Mouse (Mus musculus) brain, adult 2 months (tissue): ENCODE results near the gene Cysltr1.

ENCODE experiments used
- DNase-seq: peaks from one replicate; pipeline ENCODE4 v3.0.0; 2011; ENCODE audit warnings: low read depth, low spot score

The Cysltr1 gene

GRCm38 (mm10) chrX:106603386-106603785, at the start of gene Cysltr1:
Cysltr1 (minus strand) TSS chrX:106603679.
- peak; percentile 13 for DNase-seq

GRCm38 (mm10) chrX:106634799-106635541, 31.5 kb upstream of the Cysltr1 start:
- no peak for DNase-seq

GRCm38 (mm10) chrX:106633543-106633942, 30.1 kb upstream of the Cysltr1 start:
- peak; percentile 0 for DNase-seq

GRCm38 (mm10) chrX:106628514-106628913, 25.0 kb upstream of the Cysltr1 start:
- DNase-seq = no peak

GRCm38 (mm10) chrX:106623667-106624066, 20.2 kb upstream of the Cysltr1 start:
- no peak for DNase-seq

- DNase-seq = no peak
These were observed 19.0 kb upstream of the Cysltr1 start for GRCm38 (mm10) chrX:106622512-106622911.

- DNase-seq = no peak
These were observed 763 bp downstream of the Cysltr1 start for GRCm38 (mm10) chrX:106602574-106603258.

- DNase-seq = no peak
These were observed 7.6 kb downstream of the Cysltr1 start for GRCm38 (mm10) chrX:106595904-106596303.

- DNase-seq = no peak
These were observed 9.6 kb downstream of the Cysltr1 start for GRCm38 (mm10) chrX:106593914-106594313.

GRCm38 (mm10) chrX:106582886-106583285, 20.6 kb downstream of the Cysltr1 start, which contains the start of gene Gm5127:
Gm5127 (plus strand) TSS chrX:106583186.
- no peak for DNase-seq

GRCm38 (mm10) chrX:106582197-106582596, 21.3 kb downstream of the Cysltr1 start:
- DNase-seq = no peak

- no peak for DNase-seq
These were observed 23.1 kb downstream of the Cysltr1 start for GRCm38 (mm10) chrX:106580410-106580809.

GRCm38 (mm10) chrX:106578966-106579365, 24.5 kb downstream of the Cysltr1 start:
- DNase-seq = no peak

GRCm38 (mm10) chrX:106555457-106555856, 48.0 kb downstream of the Cysltr1 start:
- DNase-seq = no peak

- no peak for DNase-seq
These were observed 67.1 kb downstream of the Cysltr1 start for GRCm38 (mm10) chrX:106536359-106536758.
